ENCODE assay signal across 27 mouse cellular contexts in genomic region chr13:59358421-59358820, GRCm38 (mm10).
"Had no signal": no experiment of that assay in that cellular context is flagged by ENCODE, and none has a peak within 500 bp of the region (broad histone marks: within the 10 kb centered on the region; RNA-seq: fewer than 3 reads in every experiment).

No protein-coding gene starts in this region.

- H3K4me1 ChIP-seq: embryonic facial prominence, embryonic 12.5 days; embryonic facial prominence, embryonic 15.5 days; forebrain, embryonic 12.5 days; forebrain, embryonic 13.5 days; forebrain, embryonic 15.5 days had no signal

- H3K9me3 ChIP-seq: embryonic facial prominence, embryonic 10.5 days; embryonic facial prominence, embryonic 12.5 days; embryonic facial prominence, embryonic 13.5 days; embryonic facial prominence, embryonic 15.5 days; forebrain, embryonic 10.5 days; forebrain, embryonic 12.5 days; forebrain, embryonic 13.5 days; forebrain, embryonic 15.5 days had no signal

- H3K4me2 ChIP-seq: embryonic facial prominence, embryonic 12.5 days; embryonic facial prominence, embryonic 13.5 days; embryonic facial prominence, embryonic 15.5 days; forebrain, embryonic 12.5 days; forebrain, embryonic 13.5 days; forebrain, embryonic 15.5 days had no signal

- H3K4me3 ChIP-seq: embryonic facial prominence, embryonic 10.5 days; embryonic facial prominence, embryonic 12.5 days; embryonic facial prominence, embryonic 13.5 days; embryonic facial prominence, embryonic 15.5 days; erythroblast, embryonic 14.5 days; forebrain, embryonic 10.5 days; forebrain, embryonic 12.5 days; forebrain, embryonic 13.5 days; forebrain, embryonic 15.5 days; gastrocnemius, adult 2 months had no signal

- H3K9ac ChIP-seq: embryonic facial prominence, embryonic 12.5 days; embryonic facial prominence, embryonic 13.5 days; embryonic facial prominence, embryonic 15.5 days; forebrain, embryonic 12.5 days; forebrain, embryonic 13.5 days; forebrain, embryonic 15.5 days; forebrain, postnatal 0 days had no signal

- DNase-seq: cerebellum, adult 8-10 months; cerebellum, adult 9-10 months; cerebellum, adult 9-11 months; cerebellum, postnatal 10 days; cerebellum, postnatal 14 days; cerebellum, postnatal 25 days; cerebellum, postnatal 36 days; embryo, embryonic 11 days; forebrain, postnatal 0 days; gastrocnemius, adult 2 months; gastrocnemius, postnatal 10 days; gastrocnemius, postnatal 14 days; gastrocnemius, postnatal 25 days; gastrocnemius, postnatal 36 days; heart, adult 11 months; heart, adult 18-20 months had no signal

- ATAC-seq: forebrain, embryonic 13.5 days; forebrain, embryonic 14.5 days; forebrain, embryonic 15.5 days; forebrain, embryonic 16.5 days; forebrain, postnatal 0 days had no signal

- H3K36me3 ChIP-seq: embryonic facial prominence, embryonic 10.5 days; embryonic facial prominence, embryonic 12.5 days; embryonic facial prominence, embryonic 13.5 days; embryonic facial prominence, embryonic 15.5 days; forebrain, embryonic 10.5 days; forebrain, embryonic 12.5 days; forebrain, embryonic 15.5 days had no signal

- H3K27ac ChIP-seq: embryonic facial prominence, embryonic 10.5 days; embryonic facial prominence, embryonic 12.5 days; embryonic facial prominence, embryonic 13.5 days; embryonic facial prominence, embryonic 15.5 days; forebrain, embryonic 10.5 days; forebrain, embryonic 12.5 days; forebrain, embryonic 13.5 days; forebrain, embryonic 15.5 days; gastrocnemius, adult 2 months had no signal

- H3K27me3 ChIP-seq: embryonic facial prominence, embryonic 13.5 days; embryonic facial prominence, embryonic 15.5 days; forebrain, embryonic 12.5 days; forebrain, embryonic 13.5 days; forebrain, embryonic 15.5 days had no signal
